Mouse (Mus musculus) liver, adult 2 months (tissue): ENCODE results near the gene Rasa3.

ENCODE experiments used
- CTCF ChIP-seq: fragments of 200-500 bp; IDR thresholded peaks from 2 replicates; pipeline ENCODE4 v1.5.1; 2011; ENCODE audit warnings: low read depth, low read length, control low read depth
- POLR2A ChIP-seq: fragments of 200-500 bp; IDR thresholded peaks from 2 replicates; pipeline ENCODE4 v1.6.1; 2011; ENCODE audit warnings: low read length, control low read depth; ENCODE audit not compliant: insufficient read depth; ENCODE audit errors: extremely low read depth

DNA sequence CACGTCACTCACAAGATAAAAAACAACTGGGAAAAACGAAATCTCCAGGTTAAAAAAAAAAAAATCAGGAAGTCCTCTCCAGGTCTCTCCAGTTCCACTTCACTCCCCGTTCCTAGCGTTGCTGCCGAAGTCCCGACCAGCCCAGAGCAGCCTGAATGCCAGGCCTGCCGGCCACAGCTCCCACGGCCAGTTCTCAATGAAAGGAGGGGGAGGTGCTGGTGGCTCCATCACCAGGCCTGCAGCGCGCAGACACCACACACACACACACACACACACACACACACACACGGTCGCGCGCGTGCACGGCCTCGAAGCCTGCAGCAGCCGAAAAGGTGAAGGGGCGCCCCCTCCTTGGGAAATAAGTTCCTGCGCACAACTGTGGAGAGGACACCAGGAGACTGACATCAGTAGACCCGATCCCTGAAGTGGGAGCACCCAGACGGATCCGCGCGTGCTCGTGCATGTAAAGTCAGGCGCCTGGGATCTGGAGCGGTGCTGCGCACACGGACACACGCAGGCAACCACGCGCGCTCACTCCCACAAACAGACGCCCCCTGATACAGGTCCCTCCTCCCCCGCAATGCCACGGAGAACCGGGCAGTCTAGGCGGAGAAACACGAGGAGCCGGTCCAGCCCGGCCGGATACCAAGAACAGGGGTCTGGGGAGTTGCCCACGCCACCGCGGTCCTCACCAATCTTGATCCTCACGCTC, 546 bp downstream of the Rasa3 start:
- TF ChIP-seq POLR2A (no peak), CTCF (0 out of 2 replicates have a peak, but pooled peaks have one; percentile 6)
